Mouse (Mus musculus) intestine, embryonic 15.5 days (tissue): ENCODE measurements around the gene Dmxl2. TPM values are rescaled to one million over a fixed set of nuclear protein-coding genes. Genes with fewer than 3 reads are reported as not detected.

ENCODE experiments used
- ATAC-seq: fragments of 200-750 bp; cut with Nextera tagmentation; 2 replicates; pipeline ENCODE4 v1.8.0; 2017; ENCODE audit warnings: moderate TSS enrichment, moderate library complexity
- H3K27ac ChIP-seq: fragments of 300-500 bp; sonication (generic); 2 replicates; pipeline ENCODE4 v1.5.1; 2015; ENCODE audit warnings: mild to moderate bottlenecking, inconsistent platforms
- H3K27me3 ChIP-seq: fragments of 300-500 bp; sonication (generic); replicated peaks from 2 replicates; pipeline ENCODE4 v1.6.1; 2015; ENCODE audit warnings: inconsistent platforms
- H3K36me3 ChIP-seq: fragments of 300-500 bp; sonication (generic); 2 replicates; pipeline ENCODE4 v1.6.1; 2015; ENCODE audit warnings: inconsistent platforms
- H3K4me1 ChIP-seq: fragments of 300-500 bp; sonication (generic); replicated peaks from 2 replicates; pipeline ENCODE4 v1.6.1; 2015; ENCODE audit warnings: inconsistent platforms
- H3K4me2 ChIP-seq: fragments of 300-500 bp; sonication (generic); replicated peaks from 2 replicates; pipeline ENCODE4 v1.6.1; 2015; ENCODE audit warnings: mild to moderate bottlenecking, inconsistent platforms
- H3K4me3 ChIP-seq: fragments of 300-500 bp; sonication (generic); replicated peaks from 2 replicates; pipeline ENCODE4 v1.5.1; 2015; ENCODE audit warnings: inconsistent platforms
- H3K9ac ChIP-seq: fragments of 300-500 bp; sonication (generic); 2 replicates; pipeline ENCODE4 v1.6.1; 2015; ENCODE audit warnings: inconsistent platforms
- H3K9me3 ChIP-seq: fragments of 300-500 bp; sonication (generic); 2 replicates; pipeline ENCODE4 v1.6.1; 2016; ENCODE audit warnings: inconsistent platforms
- WGBS: fragments of 180-500 bp; shearing (Covaris S2); methylation state at CpG from one replicate; pipeline ENCODE4 v1.1.7; 2015; 5-methylcytosine and 5-hydroxymethylcytosine counted together
- polyA plus RNA-seq: library from polyadenylated mRNA; unstranded; fragments of >200 nt; fragmentation: Nextera tagmentation; extraction: Ambion mirVana; gene quantifications from 2 replicates; pipeline ENCODE4 v1.2.1, GENCODE M21; 2015

Gene Dmxl2
- polyA plus RNA-seq, 1 experiment from 2014 or later, result 4.4 TPM

DNA sequence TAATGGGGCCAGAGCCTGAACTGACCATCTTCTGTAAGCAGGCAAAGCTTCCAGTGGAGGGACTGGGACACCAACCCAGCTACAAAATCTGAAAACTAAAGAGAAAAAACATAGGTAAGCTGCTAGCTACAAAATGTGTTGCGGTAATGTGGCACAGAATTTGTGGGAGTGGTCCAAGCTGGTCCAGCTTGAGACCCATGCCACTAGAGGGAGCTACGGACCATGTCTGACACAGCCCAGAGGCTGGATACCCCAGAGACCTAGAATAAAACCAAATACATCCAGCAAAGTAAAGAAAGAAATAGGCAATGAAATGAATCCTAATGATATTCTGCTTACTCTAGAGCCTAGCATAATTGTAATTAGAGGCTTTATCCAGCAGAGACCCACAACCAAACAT lies 63.2 kb downstream of the Dmxl2 start:
- Histone ChIP-seq H3K9me3 (no peaks in the 10 kb centered on the region), H3K4me1 (no peaks in the 10 kb centered on the region), H3K4me3 (no peak overlapping the region), H3K27me3 (no peaks in the 10 kb centered on the region), H3K4me2 (no peak overlapping the region), H3K9ac (no peak overlapping the region), H3K36me3 (no peaks in the 10 kb centered on the region), H3K27ac (no peak overlapping the region)
- WGBS, result 36% methylated on average over 2 of the region's 2 CpGs
- no peak for ATAC-seq

DNA sequence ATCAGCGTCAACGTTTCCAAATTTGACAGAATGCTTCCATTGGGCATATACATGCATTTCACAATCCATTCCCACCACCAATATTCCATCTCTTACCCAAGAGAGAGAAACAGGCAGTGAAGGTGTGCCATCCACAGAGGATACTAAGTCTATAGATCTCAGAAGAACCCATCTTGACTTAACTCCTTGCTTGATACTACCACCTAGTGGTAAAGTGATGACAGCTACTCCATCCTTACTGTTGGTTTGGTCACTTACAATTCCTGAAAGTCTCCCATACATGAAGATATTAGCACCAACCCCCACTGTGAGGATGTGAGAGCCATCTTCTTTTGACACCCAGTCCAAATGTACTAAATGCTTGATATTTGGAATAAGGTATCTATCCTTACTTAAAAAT lies 85.2 kb downstream of the Dmxl2 start:
- no peak for ATAC-seq
- Histone ChIP-seq H3K27ac (no peak overlapping the region), H3K36me3 (no peaks in the 10 kb centered on the region), H3K4me3 (no peak overlapping the region), H3K27me3 (no peaks in the 10 kb centered on the region), H3K4me2 (no peak overlapping the region), H3K9me3 (no peaks in the 10 kb centered on the region), H3K9ac (no peak overlapping the region), H3K4me1 (no peaks in the 10 kb centered on the region)
- WGBS, result 89% methylated on average over 2 of the region's 2 CpGs

DNA sequence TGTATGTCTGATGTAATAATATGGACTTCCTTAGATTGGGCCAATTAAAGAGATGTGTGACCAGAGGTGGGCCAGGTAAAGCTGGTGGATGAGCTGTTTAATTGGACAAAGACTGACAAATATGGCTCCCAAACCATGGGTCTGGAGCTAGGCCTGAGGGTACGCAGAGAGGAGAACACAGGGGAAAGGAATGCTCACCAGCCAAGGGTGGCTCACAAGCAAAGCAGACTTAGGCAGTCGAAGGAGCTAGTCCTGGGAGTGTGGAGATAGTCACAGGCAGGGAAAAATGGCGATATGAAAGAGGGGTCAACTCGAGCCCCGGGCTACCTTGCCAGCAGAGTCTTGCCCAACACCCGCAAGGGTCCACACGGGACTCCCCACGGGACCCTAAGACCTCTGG lies 144.7 kb downstream of the Dmxl2 start:
- H3K36me3 ChIP-seq, result no peaks in the 10 kb centered on the region
- no peaks in the 10 kb centered on the region for H3K9me3 ChIP-seq
- H3K27ac ChIP-seq, result no peak overlapping the region
- no peaks in the 10 kb centered on the region for H3K4me1 ChIP-seq
- ATAC-seq, result no peak
- no peaks in the 10 kb centered on the region for H3K27me3 ChIP-seq
- H3K4me3 ChIP-seq, result no peak overlapping the region
- no peak overlapping the region for H3K4me2 ChIP-seq
- no peak overlapping the region for H3K9ac ChIP-seq
- WGBS, result 97% methylated on average over 7 of the region's 8 CpGs

DNA sequence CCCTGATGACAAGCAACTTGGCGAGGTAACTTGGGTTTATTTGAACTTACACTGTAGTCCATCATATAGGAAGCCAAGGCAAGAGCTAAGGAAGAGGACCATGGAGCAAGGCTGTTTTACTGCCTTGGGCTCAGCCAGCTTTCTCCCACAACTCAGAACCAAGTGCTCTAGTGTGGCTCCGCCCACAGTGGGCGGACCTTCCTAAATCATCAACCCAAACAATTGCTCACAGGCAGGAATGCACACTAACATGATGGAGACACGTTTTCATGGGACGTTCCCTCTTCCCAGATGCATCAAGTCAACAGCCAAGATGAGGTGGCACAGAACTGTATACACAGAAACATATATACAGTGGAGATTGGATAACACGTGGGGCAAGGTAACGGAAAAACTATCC lies 159.4 kb downstream of the Dmxl2 start:
- 59% methylated on average over 7 of the region's 7 CpGs for WGBS
- Histone ChIP-seq H3K27ac (no peak overlapping the region), H3K9me3 (no peaks in the 10 kb centered on the region), H3K9ac (no peak overlapping the region), H3K27me3 (no peaks in the 10 kb centered on the region), H3K36me3 (no peaks in the 10 kb centered on the region), H3K4me2 (no peak overlapping the region), H3K4me3 (no peak overlapping the region), H3K4me1 (no peaks in the 10 kb centered on the region)
- ATAC-seq, result no peak

DNA sequence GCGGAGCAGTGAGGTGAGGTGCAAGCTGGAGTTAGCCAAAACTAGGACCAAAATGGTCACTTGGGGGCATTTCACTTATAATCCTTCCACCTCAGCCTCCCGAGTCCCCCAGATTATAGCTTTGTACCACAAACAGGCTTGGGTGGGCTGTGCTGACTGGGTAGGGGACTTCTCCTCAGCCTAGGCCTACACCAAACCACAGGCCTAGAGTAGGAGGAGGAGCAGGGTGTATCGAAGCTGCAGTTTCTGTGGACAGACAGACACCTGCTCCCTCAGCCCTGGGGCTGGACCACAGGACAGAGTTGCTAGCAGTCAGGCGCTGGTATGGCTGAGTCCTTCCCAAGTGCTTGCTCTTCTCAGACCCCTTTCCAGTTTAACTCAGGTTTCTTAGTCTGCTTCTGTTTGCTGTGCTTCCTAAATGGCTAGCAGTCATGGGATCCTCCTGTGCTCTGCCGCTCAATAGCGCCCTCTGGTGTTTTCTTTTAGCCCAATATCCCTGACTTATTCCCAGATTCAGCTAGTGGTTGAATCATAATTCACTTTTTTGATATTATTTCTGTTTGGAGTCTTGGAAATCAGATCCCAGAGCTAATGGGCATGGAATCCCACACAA lies 164.8 kb downstream of the Dmxl2 start:
- 50% methylated on average over 6 of the region's 6 CpGs for whole genome bisulfite sequencing
- Histone ChIP-seq H3K4me1 (no peaks in the 10 kb centered on the region), H3K27ac (no peak overlapping the region), H3K9ac (no peak overlapping the region), H3K9me3 (no peaks in the 10 kb centered on the region), H3K36me3 (no peaks in the 10 kb centered on the region), H3K4me2 (no peak overlapping the region), H3K27me3 (no peaks in the 10 kb centered on the region), H3K4me3 (no peak overlapping the region)
- ATAC-seq, result no peak

DNA sequence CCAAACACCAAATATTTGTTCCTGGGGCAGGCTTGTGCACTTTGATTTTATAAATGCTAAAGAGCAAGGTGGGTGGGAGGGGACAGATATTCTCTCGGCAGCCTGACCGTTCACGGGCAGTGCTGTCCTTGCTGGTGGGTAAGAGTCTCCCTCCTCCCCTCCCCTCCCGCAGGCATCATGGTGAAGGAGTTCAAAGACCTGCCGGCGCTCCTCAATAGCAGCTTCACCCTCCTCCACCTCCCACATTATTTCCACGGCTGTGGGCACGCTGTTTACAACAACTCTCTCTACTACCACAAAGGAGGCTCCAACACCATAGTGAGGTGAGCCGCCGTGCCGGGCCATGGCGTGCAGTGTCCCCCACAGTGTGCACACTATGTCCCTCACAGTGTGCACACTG lies 165.8 kb downstream of the Dmxl2 start:
- Histone ChIP-seq H3K27ac (no peak overlapping the region), H3K9me3 (no peaks in the 10 kb centered on the region), H3K36me3 (no peaks in the 10 kb centered on the region), H3K4me3 (no peak overlapping the region), H3K4me1 (no peaks in the 10 kb centered on the region), H3K27me3 (no peaks in the 10 kb centered on the region), H3K9ac (no peak overlapping the region), H3K4me2 (no peak overlapping the region)
- 81% methylated on average over 12 of the region's 12 CpGs for WGBS
- no peak for ATAC-seq

DNA sequence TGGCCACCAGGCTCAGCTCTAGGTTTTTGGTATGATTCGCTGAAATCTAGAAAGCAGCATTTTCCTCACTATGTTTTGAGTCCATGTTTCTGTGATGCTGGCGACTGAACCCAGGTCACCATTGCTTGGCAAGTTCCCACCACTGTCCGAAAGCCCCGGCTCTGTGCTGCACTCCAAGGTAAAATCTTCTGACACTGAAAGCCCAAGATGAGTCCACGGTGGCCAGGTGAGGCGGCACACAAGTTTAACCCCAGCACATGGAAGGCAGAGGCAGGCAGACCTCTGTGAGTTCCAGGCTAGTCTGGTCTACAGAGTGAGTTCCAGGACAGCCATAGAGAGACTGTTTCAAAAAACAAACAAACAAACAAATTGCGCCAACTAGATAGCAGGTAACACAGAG lies 172.2 kb downstream of the Dmxl2 start:
- H3K4me2 ChIP-seq, result no peak overlapping the region

DNA sequence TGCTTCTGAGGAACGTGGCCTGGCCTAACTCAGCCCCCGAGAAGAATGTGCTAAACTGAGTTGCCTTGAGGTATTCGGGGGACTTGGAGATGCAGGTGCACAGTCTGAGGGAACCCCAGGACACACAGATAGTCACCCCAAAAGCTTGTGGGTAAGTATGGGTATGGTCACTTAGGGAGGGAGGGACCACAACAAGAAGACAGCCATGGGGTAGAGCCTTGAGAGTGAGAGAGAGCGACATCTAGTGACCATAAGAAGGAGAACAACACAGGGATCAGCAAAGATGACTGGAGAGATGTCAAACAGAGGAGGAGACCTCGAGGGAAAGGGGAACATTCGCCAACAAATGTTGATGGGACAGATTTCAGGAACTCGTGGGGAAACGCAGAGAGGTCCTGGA lies 178.0 kb downstream of the Dmxl2 start:
- Histone ChIP-seq H3K9me3 (no peaks in the 10 kb centered on the region), H3K4me1 (no peaks in the 10 kb centered on the region), H3K27me3 (no peaks in the 10 kb centered on the region), H3K36me3 (no peaks in the 10 kb centered on the region), H3K27ac (no peak overlapping the region), H3K9ac (no peak overlapping the region), H3K4me2 (no peak overlapping the region), H3K4me3 (no peak overlapping the region)
- no peak for ATAC-seq
- 40% methylated on average over 8 of the region's 8 CpGs for WGBS

More for the DNA sequence above, 172.2 kb downstream of the Dmxl2 start:
- no peak for ATAC-seq
- Histone ChIP-seq H3K36me3 (no peaks in the 10 kb centered on the region), H3K4me1 (no peaks in the 10 kb centered on the region), H3K27ac (no peak overlapping the region), H3K9ac (no peak overlapping the region), H3K27me3 (no peaks in the 10 kb centered on the region), H3K4me3 (no peak overlapping the region), H3K9me3 (no peaks in the 10 kb centered on the region)
- 94% methylated on average over 7 of the region's 7 CpGs for WGBS

DNA sequence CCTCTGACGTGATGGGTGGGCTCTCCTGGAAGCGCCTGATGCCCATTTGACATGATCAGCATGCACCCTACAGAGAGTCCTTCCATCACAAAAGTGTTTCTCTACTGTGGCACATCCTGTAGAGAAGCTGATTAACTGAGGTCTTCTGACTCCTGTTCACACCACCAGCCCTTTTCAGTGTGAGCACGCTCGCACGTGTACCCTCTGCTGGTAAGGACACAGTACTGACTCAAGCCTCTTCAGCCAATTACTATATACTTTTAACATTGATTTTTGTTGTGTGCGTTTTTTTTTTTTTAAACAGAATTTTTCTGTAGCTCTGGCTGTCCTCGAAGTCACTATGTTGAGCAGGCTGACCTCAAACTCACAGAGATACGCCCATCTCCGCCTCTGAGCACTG lies 185.1 kb downstream of the Dmxl2 start:
- no peak for ATAC-seq
- Histone ChIP-seq H3K4me2 (no peak overlapping the region), H3K9ac (no peak overlapping the region), H3K36me3 (no peaks in the 10 kb centered on the region), H3K27ac (no peak overlapping the region), H3K9me3 (no peaks in the 10 kb centered on the region), H3K27me3 (no peaks in the 10 kb centered on the region), H3K4me1 (no peaks in the 10 kb centered on the region), H3K4me3 (no peak overlapping the region)
- WGBS, result 68% methylated on average over 9 of the region's 9 CpGs

Other genes starting within 250 kb of the Dmxl2 start
- not detected in 2 replicates for gene Cyp19a1, start 233.5 kb downstream of the Dmxl2 start, polyA plus RNA-seq
- gene Gldn, start 215.1 kb downstream of the Dmxl2 start, polyA plus RNA-seq, result 0.04 TPM in 1 of 2 replicates, not detected in the other
- gene Sh2d7, start 37.4 kb upstream of the Dmxl2 start, polyA plus RNA-seq, result not detected in 2 replicates
- 9.4 and 9.9 TPM in 2 replicates for gene Cib2, start 58.6 kb upstream of the Dmxl2 start, polyA plus RNA-seq
- 194 and 206 TPM in 2 replicates for gene Idh3a, start 84.7 kb upstream of the Dmxl2 start, polyA plus RNA-seq
- gene Acsbg1, start 160.2 kb upstream of the Dmxl2 start, polyA plus RNA-seq, result 0.16 and 0.52 TPM in 2 replicates
- gene Dnaja4, start 197.2 kb upstream of the Dmxl2 start, polyA plus RNA-seq, result 4.1 and 4.3 TPM in 2 replicates
- gene Wdr61, start 232.9 kb upstream of the Dmxl2 start, polyA plus RNA-seq, result 149 and 152 TPM in 2 replicates